Mouse (Mus musculus) lung, adult 18-20 months (tissue): Measurements from ENCODE around the gene Uqcr11.

Experiments
- DNase-seq, 2 experiments: peaks; one replicate each; pipeline ENCODE4 v3.0.0; 2022; ENCODE audit warnings: mixed read lengths in 2 of 2

Gene Uqcr11

GRCm38 (mm10) chr10:80398174-80398535 lies 8.5 kb downstream of the Uqcr11 start:
- DNase-seq = no peak

GRCm38 (mm10) chr10:80397524-80398173 lies 9.0 kb downstream of the Uqcr11 start:
- no peak for DNase-seq

- no peak for DNase-seq
These were observed 9.7 kb downstream of the Uqcr11 start for GRCm38 (mm10) chr10:80396822-80397523.

DNA sequence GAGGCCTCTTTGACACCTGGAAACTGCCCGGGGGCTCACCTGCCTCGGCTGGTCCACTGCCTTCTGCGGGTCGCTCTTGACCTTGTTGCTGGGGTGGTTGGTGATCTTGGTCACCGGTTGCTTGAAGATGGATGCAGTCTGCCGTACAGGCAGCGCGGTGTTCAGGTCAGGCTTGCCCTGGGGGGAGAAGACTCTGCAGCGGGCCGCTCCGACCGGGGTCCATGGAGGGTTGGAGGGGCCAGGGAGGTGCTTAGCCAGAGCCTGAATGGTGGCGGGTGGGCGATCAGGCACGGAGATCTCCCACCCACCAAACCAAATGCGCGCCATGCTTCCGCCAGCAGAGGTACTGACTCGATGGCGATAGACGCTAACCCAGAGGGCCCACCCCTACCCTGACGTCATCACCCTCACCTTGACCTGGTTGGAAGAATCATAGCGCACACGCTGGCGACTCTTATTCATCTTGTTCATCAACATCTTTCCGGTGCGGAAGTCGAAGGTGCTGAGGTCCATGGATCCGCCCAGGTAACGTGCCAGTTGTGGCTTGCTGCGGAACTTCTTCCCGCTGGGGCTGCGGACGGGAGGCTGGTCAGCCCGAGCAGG lies 11.5 kb downstream of the Uqcr11 start:
- no peak for DNase-seq

DNA sequence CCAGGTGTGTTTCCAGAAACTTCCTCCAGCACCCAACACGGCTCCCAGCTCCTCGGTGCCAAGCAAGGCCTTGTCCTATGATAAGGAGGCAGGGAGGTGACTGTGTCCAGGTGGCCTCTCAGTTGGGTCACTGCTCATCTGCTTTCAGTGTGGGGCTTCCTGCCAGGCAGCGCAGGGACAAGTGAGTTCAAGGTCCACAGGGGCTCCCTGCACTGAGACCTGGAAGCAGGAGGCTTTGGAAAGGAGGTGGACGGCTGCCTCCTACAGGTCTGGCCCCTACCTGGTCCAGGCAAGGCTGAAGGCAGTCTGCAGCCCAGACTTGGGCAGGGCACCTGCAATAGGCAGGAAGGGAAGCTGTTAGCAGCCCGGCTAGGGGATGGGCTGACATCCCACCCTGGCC lies 13.9 kb downstream of the Uqcr11 start:
- DNase-seq = no peak

- no peak for DNase-seq
These were observed 15.9 kb downstream of the Uqcr11 start for GRCm38 (mm10) chr10:80390697-80391096.

GRCm38 (mm10) chr10:80389185-80389708 lies 17.4 kb downstream of the Uqcr11 start:
- no peak for DNase-seq

DNA sequence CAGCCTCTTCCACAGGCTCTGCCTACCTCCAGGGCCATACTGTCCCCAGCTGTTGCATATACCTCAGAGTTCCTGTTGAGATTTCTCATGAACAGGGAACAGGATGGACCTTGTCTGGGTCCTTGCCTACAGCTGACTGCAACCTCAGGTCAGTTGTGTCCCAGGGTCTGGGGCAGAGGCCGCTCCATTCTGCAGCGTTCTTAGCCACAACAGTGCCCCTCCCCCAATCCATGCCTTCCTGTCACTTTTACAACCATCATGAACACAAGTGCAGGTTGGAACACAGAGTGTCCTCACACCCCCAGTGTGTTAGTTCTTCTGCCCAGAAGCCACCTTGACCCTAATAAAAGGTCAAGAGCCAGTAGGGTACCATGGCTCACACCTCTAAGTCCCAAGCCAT lies 17.9 kb downstream of the Uqcr11 start:
- no peak for DNase-seq

GRCm38 (mm10) chr10:80387522-80387959 lies 19.1 kb downstream of the Uqcr11 start, which contains the start of gene Mex3d:
Gene Mex3d (minus strand): TSS chr10:80387659.
- peak; percentile 80 to 86 for DNase-seq

DNA sequence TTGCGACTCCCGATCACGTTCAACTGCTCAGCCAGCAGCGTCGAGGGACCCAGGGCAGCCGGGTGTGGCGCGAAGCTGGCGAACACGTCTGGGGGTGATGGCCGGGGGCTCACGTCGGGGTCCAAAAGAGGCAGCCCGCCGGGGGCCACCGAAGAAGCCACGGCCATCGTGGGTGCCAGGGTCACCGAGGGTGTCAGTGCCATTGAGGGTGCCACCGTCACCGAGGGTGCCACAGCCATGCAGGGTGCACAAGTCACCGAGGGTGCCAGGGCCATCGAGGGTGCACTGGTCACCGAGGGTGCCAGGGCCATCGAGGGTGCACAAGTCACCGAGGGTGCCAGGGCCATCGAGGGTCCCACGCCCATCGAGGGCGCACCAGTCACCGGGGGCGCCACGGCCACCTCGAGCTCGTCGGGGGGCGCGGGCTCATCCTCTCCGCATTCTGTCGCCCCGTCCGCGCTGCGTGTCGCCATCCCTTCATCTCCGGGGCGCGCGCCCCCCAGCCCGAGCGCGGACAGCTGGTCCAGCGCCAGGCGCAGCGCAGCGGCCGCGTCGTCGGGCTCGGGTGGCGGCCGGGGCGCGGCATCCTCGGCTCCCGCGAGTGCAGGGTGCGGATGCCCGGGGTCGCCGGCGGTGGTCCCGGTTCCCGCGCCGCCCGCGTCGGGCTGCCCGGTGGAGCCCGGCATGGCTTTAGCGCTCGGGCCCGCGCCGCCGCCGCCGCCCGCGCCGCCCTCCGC lies 19.7 kb downstream of the Uqcr11 start:
- DNase-seq = no peak

GRCm38 (mm10) chr10:80385811-80386734 lies 20.6 kb downstream of the Uqcr11 start:
- peak in 1 of 2 experiments; percentile 42 for DNase-seq

DNA sequence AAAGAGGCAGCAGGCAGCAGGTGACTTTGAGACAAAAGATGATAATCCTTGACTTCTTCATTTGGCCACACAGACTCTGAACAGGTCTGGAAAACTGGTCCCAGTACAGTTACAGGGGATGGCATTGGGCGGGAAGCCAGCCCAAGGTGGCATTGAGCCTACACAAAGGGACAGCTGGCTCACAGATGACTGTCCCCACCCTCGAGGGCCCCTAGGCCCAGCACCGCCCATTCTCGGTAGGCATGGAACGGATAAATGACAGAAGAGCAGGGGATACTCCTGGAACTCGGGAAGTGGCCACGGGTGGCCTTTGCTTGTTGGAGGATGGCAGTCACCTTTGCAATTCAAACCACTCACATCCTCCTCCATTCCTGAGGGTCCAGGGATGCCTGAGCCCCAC lies 21.3 kb downstream of the Uqcr11 start:
- DNase-seq = no peak

DNA sequence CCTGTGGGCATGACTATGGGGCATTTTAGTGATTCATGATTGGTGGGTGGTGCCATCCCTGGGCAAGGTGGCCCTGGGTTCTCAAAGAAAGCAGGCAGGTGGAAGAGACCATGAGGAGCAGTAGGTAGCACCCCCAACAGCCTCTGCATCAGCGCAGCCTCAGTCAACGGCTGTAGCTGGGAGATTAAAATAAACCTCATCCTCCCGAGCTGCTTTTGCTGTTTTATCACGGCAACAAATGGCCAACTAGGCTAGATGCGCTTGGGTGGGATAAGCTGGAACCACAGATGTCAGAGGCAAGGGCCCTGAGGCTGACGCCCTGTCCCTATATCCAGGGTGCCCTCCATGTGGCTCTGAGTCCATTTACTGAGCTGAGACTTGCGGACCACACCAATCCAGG lies 21.9 kb downstream of the Uqcr11 start:
- DNase-seq = no peak

DNA sequence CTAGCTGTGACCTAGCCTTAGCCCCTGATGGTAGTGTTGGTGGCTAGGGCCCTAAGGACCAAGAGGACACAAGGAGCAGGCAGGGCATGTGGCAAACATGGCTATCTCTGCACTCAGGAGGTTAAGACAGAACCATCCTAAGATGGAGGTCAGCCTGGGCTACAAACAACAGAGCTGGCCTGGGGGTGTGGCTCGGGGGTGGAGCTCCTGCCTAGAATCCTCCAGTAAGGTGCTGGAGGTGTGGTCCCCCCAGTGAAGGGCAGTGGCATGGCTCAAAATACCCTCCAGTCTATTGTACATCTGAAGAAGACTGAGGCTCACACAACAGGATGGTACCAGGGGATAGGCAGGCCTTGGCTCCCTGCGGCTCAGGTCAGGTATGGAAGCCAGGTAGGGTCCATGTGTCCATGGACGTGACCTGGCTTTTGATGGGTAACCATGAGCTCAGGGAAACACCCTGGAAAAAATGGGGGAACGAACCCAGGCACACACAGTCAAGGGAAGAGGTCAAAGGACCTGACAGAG lies 22.5 kb downstream of the Uqcr11 start:
- no peak for DNase-seq

GRCm38 (mm10) chr10:80383431-80383830 lies 23.2 kb downstream of the Uqcr11 start:
- no peak for DNase-seq

DNA sequence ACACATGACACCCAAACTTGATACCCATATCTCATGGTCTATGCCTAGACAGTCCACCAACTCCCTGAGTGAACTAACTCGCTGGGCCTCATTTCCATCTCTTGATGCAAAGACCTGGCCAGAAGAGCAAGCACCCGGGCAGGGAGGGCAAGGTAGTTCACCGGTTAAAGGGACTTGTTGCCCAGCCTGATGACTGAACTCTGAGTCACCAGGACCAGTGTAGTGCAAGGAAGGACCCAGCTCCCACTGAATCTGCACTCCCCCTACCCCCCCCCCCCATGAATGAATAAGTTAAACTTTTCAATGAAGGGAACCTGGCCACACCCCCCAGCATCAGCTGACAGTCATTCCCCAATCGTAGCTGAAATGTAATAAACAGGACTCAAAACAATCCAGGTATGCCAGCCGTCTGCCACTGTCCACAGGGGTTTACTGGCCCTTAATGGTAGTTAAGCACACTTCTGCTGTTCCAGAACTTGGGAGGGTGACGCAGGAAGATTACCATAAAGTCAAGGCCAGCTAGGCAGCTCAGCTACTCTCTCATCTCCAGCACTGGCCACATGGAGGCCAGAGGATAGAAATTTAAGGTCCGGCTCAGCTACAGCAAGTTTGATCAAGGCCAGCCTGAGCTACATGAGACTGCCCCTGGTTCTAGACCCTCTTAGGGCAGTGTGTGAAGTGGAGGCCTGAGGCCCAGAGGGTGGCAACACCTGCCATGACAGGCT lies 23.8 kb downstream of the Uqcr11 start:
- DNase-seq = no peak

DNA sequence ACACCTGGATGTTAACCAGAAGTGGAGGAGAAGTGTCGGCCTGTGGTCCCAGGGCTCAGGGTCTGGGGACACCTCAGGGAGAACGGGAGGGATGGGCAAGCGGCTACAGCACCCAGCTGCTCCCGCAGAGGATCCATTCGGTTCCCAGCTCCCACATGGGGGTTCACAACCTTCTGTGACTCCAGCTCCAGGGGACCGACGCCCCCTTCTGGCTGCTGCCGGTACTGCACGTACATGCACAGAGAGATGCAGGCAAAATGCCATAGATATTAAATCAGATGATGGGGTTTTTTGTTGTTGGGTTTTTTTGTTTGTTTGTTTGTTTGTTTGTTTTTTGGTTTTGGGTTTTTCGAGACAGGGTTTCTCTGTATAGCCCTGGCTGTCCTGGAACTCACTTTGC lies 28.9 kb downstream of the Uqcr11 start:
- no peak for DNase-seq

DNA sequence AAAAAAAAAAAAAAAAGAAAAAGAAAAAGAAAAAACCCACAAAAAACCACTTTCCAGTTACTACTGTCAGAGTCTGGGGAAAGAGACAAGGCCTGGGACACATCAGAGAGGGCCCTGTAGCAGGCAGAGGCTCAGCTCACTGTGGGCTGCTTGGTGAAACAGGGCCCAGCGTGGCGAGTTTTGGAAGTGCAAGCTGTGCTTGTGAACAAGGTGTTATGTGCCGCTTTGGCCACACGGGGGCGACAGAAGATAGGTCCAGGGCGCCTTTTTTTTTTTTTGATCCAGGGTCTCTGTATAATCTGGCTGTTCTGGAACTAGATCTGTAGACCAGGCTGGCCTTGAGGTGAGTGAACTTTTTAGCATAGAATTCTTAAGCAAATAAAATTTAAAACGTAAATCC lies 30.5 kb downstream of the Uqcr11 start:
- DNase-seq = peak; percentile 86 to 92

DNA sequence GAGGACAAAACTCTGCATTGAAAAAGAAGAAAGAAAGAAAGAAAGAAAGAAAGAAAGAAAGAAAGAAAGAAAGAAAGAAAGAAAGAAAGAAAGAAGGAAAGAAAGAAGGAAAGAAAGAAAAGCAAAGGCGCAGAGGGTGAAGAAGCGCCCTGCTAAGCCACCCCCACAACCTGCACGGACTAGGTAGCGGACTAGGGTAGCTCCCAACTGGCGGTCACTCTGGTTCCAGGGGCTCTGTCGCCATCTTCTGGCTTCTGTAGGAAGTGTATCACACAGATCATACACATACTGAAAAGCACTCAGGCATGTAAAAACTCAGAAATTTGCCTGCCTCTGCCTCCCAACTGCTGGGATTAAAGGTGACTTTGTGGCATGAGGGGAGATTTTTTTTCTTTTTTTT lies 32.6 kb downstream of the Uqcr11 start:
- DNase-seq = peak; percentile 78 to 84

DNA sequence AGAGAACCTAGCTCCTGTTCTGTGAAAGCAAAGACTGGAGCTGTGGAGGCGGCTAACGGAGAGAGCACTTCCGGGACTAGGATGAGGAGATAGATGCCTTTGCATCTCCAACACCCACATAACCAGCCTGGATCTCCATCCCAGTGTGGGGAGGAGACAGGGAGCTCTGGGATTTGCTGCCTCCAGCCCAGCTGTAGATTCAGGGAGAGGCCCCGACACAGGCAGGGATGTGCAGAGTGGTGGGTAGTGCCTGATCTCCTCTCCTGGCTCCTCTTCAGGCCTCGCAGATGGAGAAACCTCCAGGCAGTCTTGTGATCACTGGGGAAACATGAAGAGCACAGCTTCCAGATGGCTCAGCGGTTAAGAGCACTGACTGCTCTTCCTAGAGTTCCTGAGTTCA lies 33.9 kb downstream of the Uqcr11 start:
- no peak for DNase-seq

- no peak for DNase-seq
These were observed 34.6 kb downstream of the Uqcr11 start for GRCm38 (mm10) chr10:80371983-80372382.
